Comparison of ENCODE assay signal across 18 mouse cellular contexts in genomic region chr7:53115781-53116180, GRCm38 (mm10).
"Had no signal": no experiment of that assay in that cellular context is flagged by ENCODE, and none has a peak within 500 bp of the region (broad histone marks: within the 10 kb centered on the region; RNA-seq: fewer than 3 reads in every experiment).

No protein-coding gene starts in this region.

- DNase-seq: kidney, adult 11 months; kidney, adult 8-10 months; kidney, postnatal 10 days; kidney, postnatal 36 days; layer of hippocampus, postnatal 36 days; liver, embryonic 13.5 days; lung, adult 2 months; lung, postnatal 14 days; lung, postnatal 4 days; thymus, adult 2 months; thymus, postnatal 14 days; thymus, postnatal 4 days had no signal

- H3K36me3 ChIP-seq: intestine, embryonic 15.5 days; kidney, embryonic 15.5 days; liver, embryonic 13.5 days; neural tube, embryonic 12.5 days; neural tube, embryonic 15.5 days had no signal

- H3K4me2 ChIP-seq: intestine, embryonic 15.5 days; kidney, embryonic 15.5 days; liver, embryonic 13.5 days; neural tube, embryonic 12.5 days; neural tube, embryonic 15.5 days had no signal

- ATAC-seq: intestine, embryonic 15.5 days had no signal

- H3K4me1 ChIP-seq: intestine, embryonic 15.5 days; kidney, embryonic 15.5 days; liver, embryonic 13.5 days; neural tube, embryonic 12.5 days; neural tube, embryonic 15.5 days had no signal

- H3K27me3 ChIP-seq: intestine, embryonic 15.5 days; kidney, embryonic 15.5 days; liver, embryonic 13.5 days; neural tube, embryonic 12.5 days; neural tube, embryonic 15.5 days had no signal

- H3K9ac ChIP-seq: intestine, embryonic 15.5 days; kidney, embryonic 15.5 days; liver, embryonic 13.5 days; neural tube, embryonic 12.5 days; neural tube, embryonic 15.5 days had no signal

- H3K4me3 ChIP-seq: intestine, embryonic 15.5 days; kidney, embryonic 15.5 days; left cerebral cortex, adult 2 months; liver, embryonic 13.5 days; neural tube, embryonic 12.5 days; neural tube, embryonic 15.5 days had no signal

- H3K27ac ChIP-seq: intestine, embryonic 15.5 days; kidney, embryonic 15.5 days; left cerebral cortex, adult 2 months; liver, embryonic 13.5 days; neural tube, embryonic 12.5 days; neural tube, embryonic 15.5 days; stomach, postnatal 0 days had no signal

- H3K9me3 ChIP-seq: intestine, embryonic 15.5 days; kidney, embryonic 15.5 days; liver, embryonic 13.5 days; neural tube, embryonic 12.5 days; neural tube, embryonic 15.5 days had no signal
